Mouse (Mus musculus): ENCODE measurements around the gene Asprv1. TPM values are rescaled to one million over a fixed set of nuclear protein-coding genes. Genes with fewer than 3 reads are reported as not detected.
A peak's percentile ranks its signal among the peaks of the same experiment; 100 is the strongest.

Gene Asprv1
- total and polyA plus RNA-seq, 2 experiments from 2014 or later = 1.2 to 4.2 TPM

DNA sequence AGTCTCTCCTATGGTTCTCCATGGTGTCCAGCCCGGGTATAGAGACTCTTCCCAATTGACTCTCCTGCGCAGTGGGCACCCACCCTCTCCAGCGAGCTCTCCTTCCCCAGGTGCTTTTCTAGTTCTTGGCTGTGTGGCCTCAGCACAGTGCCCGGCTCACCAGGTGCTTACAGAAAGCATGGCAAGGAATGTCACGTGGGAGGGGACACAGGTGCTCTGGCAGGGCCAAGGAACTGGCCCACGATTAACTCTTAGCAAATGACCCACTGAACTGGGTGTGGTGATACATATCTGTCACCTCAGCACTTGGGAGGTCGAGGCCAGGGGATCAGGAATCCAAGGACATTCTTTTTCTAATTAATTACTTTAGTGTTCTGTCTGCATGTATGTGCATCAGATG is 18.2 kb downstream of the Asprv1 start:
- 80% methylated on average over 7 of the region's 7 CpGs for WGBS
- Histone ChIP-seq H3K9me3 (ENCODE audit: low read length) (no peaks in the 10 kb centered on the region), H3K36me3 (ENCODE audit: insufficient read depth, low read length) (peaks cover 32% of the 10 kb centered on the region), H3K27me3 (ENCODE audit: insufficient read depth, low read length) (no peaks in the 10 kb centered on the region), H3K27ac (ENCODE audit: low read depth, low read length) (no peak overlapping the region), H3K9ac (replicated peaks; ENCODE audit: low read length, poor library complexity, severe bottlenecking) (no peak overlapping the region), H3K4me2 (ENCODE audit: low read depth, low read length, poor library complexity, severe bottlenecking) (no peak overlapping the region), H3K4me1 (ENCODE audit: insufficient read depth, low read length) (no peaks in the 10 kb centered on the region), H3K4me3 (ENCODE audit: low read depth, low read length) (no peak overlapping the region)
- ATAC-seq (ENCODE audit: low FRiP score) (no peak), DNase-seq (ENCODE audit: low spot score) (no peak)
- TF ChIP-seq CTCF (IDR thresholded peaks at IDR 0.05) = no peak

DNA sequence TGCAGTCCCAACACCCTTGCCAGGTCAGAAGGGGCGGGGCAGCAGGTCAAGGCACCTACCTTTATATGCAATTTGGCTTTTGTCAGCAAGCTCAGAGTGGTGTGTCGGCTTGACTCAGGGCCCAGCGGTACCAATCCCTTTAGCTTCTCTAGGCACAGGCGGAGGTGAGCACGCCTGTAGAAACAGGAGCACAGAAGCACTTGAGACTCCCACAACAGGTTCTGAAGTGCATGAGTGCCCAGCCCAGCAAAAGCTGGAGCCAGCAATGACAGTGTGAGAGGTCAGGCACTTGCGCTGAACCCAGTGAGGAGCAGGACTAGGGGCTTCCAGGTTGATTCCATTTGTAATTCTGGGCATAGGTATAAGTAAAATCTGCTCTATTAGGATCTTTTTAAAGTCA is 25.1 kb downstream of the Asprv1 start:
- no peak overlapping the region for H3K4me2 ChIP-seq (ENCODE audit: low read depth, low read length, poor library complexity, severe bottlenecking)
- no peak overlapping the region for H3K4me3 ChIP-seq (ENCODE audit: low read depth, low read length)
- DNase-seq (ENCODE audit: low spot score) = no peak
- no peak for TF ChIP-seq CTCF (IDR thresholded peaks at IDR 0.05)
- H3K9ac ChIP-seq (replicated peaks; ENCODE audit: low read length, poor library complexity, severe bottlenecking) = no peak overlapping the region
- no peaks in the 10 kb centered on the region for H3K9me3 ChIP-seq (ENCODE audit: low read length)
- H3K27ac ChIP-seq (ENCODE audit: low read depth, low read length) = no peak overlapping the region
- H3K4me1 ChIP-seq (ENCODE audit: insufficient read depth, low read length) = no peaks in the 10 kb centered on the region
- 88% methylated on average over 6 of the region's 6 CpGs for WGBS
- H3K27me3 ChIP-seq (ENCODE audit: insufficient read depth, low read length) = no peaks in the 10 kb centered on the region
- ATAC-seq (ENCODE audit: low FRiP score) = no peak
- peaks cover 60% of the 10 kb centered on the region for H3K36me3 ChIP-seq (ENCODE audit: insufficient read depth, low read length)

DNA sequence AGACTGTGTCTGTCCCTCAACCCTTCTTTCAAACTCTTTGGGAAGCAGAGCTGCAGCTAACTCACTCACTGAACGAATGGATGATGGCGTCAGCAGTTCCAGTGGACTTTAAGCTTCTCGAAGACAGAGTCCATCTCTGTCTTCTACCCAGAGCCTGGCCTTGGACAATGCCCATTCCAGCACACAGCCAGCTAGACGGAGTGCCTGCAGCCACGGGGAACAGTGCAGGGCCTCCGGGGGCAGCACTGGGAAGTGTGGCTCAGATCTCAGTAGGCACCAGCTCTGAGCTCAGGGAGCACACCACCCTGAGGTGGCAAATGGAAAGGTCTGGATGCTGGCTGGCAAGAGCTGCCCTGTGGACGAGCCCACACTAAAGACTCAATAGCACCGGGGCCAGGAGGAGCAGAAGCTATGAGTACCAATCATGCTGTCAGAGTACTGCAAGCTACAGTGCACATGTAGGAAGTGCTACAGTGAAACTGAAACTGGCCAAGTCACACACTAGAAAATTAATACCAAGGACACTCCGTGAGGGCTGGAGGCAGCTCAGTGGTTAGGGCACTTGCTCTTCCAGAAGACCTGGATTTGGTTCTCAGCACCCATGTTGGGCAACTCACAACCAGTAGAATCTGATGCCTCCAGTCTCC is 26.4 kb downstream of the Asprv1 start:
- no peak for ATAC-seq (ENCODE audit: low FRiP score)
- DNase-seq (ENCODE audit: low spot score) = no peak
- H3K4me1 ChIP-seq (ENCODE audit: insufficient read depth, low read length) = no peaks in the 10 kb centered on the region
- WGBS = 80% methylated on average over 9 of the region's 9 CpGs
- H3K4me2 ChIP-seq (ENCODE audit: low read depth, low read length, poor library complexity, severe bottlenecking) = no peak overlapping the region
- peaks cover 52% of the 10 kb centered on the region for H3K36me3 ChIP-seq (ENCODE audit: insufficient read depth, low read length)
- H3K27ac ChIP-seq (ENCODE audit: low read depth, low read length) = no peak overlapping the region
- TF ChIP-seq CTCF (IDR thresholded peaks at IDR 0.05) = peak; percentile 10; the same call in 1 of the 2 replicates
- H3K4me3 ChIP-seq (ENCODE audit: low read depth, low read length) = no peak overlapping the region
- no peaks in the 10 kb centered on the region for H3K9me3 ChIP-seq (ENCODE audit: low read length)
- H3K9ac ChIP-seq (replicated peaks; ENCODE audit: low read length, poor library complexity, severe bottlenecking) = no peak overlapping the region
- no peaks in the 10 kb centered on the region for H3K27me3 ChIP-seq (ENCODE audit: insufficient read depth, low read length)

DNA sequence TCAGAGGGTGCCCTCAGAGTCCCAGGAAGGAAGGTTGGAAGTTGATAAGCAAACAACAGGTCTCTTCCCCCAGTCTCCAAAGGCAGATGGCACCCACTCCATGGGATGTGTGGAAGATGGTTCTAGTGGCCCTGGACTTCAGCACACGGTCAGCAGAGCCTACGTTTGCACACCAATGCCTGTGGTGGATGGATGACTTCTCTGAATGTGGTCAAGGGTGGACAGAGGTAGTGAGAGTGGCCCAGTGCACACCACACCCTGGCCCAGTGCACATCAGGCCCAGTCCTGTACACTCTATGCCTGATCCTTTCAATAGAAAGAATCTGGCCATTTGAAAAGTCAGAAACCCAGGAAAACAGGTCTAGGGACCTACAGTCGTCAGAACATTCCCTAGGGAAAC is 30.5 kb downstream of the Asprv1 start:
- no peak for ATAC-seq (ENCODE audit: low FRiP score)
- no peak for TF ChIP-seq CTCF (IDR thresholded peaks at IDR 0.05)
- H3K9ac ChIP-seq (replicated peaks; ENCODE audit: low read length, poor library complexity, severe bottlenecking) = no peak overlapping the region
- H3K27ac ChIP-seq (ENCODE audit: low read depth, low read length) = no peak overlapping the region
- H3K9me3 ChIP-seq (ENCODE audit: low read length) = no peaks in the 10 kb centered on the region
- no peaks in the 10 kb centered on the region for H3K4me1 ChIP-seq (ENCODE audit: insufficient read depth, low read length)
- H3K36me3 ChIP-seq (ENCODE audit: insufficient read depth, low read length) = peaks cover 45% of the 10 kb centered on the region
- no peaks in the 10 kb centered on the region for H3K27me3 ChIP-seq (ENCODE audit: insufficient read depth, low read length)
- no peak for DNase-seq (ENCODE audit: low spot score)
- H3K4me2 ChIP-seq (ENCODE audit: low read depth, low read length, poor library complexity, severe bottlenecking) = no peak overlapping the region
- no peak overlapping the region for H3K4me3 ChIP-seq (ENCODE audit: low read depth, low read length)
- WGBS = 80% methylated on average over 3 of the region's 3 CpGs

DNA sequence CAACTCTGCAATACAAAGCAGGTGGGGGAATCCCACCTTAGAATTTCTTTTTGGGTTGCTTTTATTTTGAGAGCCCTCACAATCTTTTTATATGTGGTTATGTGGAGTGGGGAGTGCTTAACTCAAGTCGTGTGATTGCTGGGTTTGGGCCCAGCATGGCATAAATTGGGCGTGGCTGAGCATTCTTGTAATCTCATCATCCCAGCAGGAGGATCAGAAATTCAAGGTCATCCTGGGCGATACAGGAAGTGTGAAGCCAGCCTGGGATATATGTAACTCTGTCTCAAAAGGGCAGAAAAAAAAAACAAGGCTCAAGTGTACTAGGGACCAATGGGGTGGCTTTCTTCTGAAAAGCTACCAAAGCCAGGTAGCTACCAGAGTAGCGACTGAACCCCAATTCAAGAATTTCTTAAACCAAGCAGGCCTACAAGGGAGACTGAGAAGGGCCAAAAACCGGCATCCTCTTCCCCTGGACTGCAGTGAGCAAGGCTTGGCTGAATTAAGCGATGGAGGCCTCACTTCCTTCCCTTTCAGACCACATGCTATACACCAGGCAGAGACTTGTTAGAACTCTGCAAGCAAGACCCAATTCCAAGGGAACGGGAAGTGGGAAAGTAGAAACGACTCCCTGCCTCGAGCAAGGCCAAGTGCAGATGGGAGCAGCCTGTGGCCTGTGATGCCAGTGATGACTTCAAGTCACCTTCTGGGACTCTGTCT is 32.4 kb downstream of the Asprv1 start:
- Histone ChIP-seq H3K9ac (replicated peaks; ENCODE audit: low read length, poor library complexity, severe bottlenecking) (no peak overlapping the region), H3K4me1 (ENCODE audit: insufficient read depth, low read length) (no peaks in the 10 kb centered on the region), H3K27me3 (ENCODE audit: insufficient read depth, low read length) (no peaks in the 10 kb centered on the region), H3K36me3 (ENCODE audit: insufficient read depth, low read length) (peaks cover 50% of the 10 kb centered on the region), H3K27ac (ENCODE audit: low read depth, low read length) (no peak overlapping the region), H3K4me2 (ENCODE audit: low read depth, low read length, poor library complexity, severe bottlenecking) (no peak overlapping the region), H3K4me3 (ENCODE audit: low read depth, low read length) (no peak overlapping the region), H3K9me3 (ENCODE audit: low read length) (no peaks in the 10 kb centered on the region)
- DNase-seq (ENCODE audit: low spot score) (no peak), ATAC-seq (ENCODE audit: low FRiP score) (no peak)
- TF ChIP-seq CTCF (IDR thresholded peaks at IDR 0.05) = no peak
- 81% methylated on average over 9 of the region's 9 CpGs for WGBS

DNA sequence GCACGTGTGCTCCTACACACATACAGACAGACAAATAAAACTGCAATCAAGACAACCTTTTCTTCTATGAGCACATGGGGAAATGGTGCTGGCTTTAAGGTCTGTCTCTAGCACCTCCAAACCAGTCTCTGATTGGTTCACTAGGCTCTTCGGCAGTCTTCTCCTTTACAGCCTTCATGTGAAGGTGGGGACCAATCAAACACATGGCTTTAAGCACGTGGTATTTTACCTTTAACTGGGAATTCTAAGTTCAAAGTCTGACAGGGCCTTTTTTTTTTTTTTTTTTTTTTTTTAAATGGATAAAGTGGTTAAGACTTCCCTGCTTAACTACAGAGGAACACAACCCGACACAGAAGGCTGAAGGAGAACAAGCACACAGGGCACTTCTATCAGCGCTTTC is 37.1 kb downstream of the Asprv1 start:
- H3K27me3 ChIP-seq (ENCODE audit: insufficient read depth, low read length) = no peaks in the 10 kb centered on the region
- TF ChIP-seq CTCF (IDR thresholded peaks at IDR 0.05) = no peak
- H3K4me3 ChIP-seq (ENCODE audit: low read depth, low read length) = no peak overlapping the region
- WGBS = 81% methylated on average over 5 of the region's 5 CpGs
- H3K9ac ChIP-seq (replicated peaks; ENCODE audit: low read length, poor library complexity, severe bottlenecking) = no peak overlapping the region
- H3K4me2 ChIP-seq (ENCODE audit: low read depth, low read length, poor library complexity, severe bottlenecking) = no peak overlapping the region
- H3K4me1 ChIP-seq (ENCODE audit: insufficient read depth, low read length) = peaks cover 9% of the 10 kb centered on the region; the same call in 1 of the 2 replicates
- H3K9me3 ChIP-seq (ENCODE audit: low read length) = no peaks in the 10 kb centered on the region
- no peak for DNase-seq (ENCODE audit: low spot score)
- H3K36me3 ChIP-seq (ENCODE audit: insufficient read depth, low read length) = peaks cover 32% of the 10 kb centered on the region
- no peak for ATAC-seq (ENCODE audit: low FRiP score)
- H3K27ac ChIP-seq (ENCODE audit: low read depth, low read length) = no peak overlapping the region

Measured in midbrain, postnatal 0 days (tissue).